Mouse (Mus musculus): ENCODE results near the gene Bmt2.

DNA sequence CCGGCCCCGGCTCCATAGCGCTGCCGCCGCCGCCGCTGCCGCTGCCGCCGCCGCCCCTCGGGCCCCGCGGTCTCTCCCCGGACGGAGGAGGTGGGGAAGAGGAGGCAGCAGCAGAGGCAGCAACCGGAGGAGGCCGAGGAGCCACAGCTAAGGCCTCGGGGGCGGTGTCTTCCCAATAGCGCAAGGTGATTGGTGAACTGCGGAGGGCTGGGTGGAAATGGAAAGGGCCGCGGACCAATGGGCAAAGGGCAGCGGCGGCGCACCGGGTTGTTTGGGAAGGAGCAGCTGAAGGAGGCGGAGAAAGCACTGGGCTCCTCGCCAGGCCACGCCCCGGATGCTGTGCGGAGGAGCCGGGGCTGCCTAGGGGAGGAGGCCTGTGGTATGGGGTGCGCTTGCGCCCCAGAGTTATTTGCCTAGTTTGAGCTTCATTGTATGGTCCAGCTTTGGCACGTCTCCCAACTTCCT, at the start of gene Bmt2:
- TF ChIP-seq POLR2A (IDR thresholded peaks at IDR 0.05; ENCODE audit: insufficient read depth, low read length) (no peak), CTCF (IDR thresholded peaks at IDR 0.05; ENCODE audit: low read depth, low read length) (no peak)
